Mouse (Mus musculus): ENCODE measurements around the gene St3gal3.

DNA sequence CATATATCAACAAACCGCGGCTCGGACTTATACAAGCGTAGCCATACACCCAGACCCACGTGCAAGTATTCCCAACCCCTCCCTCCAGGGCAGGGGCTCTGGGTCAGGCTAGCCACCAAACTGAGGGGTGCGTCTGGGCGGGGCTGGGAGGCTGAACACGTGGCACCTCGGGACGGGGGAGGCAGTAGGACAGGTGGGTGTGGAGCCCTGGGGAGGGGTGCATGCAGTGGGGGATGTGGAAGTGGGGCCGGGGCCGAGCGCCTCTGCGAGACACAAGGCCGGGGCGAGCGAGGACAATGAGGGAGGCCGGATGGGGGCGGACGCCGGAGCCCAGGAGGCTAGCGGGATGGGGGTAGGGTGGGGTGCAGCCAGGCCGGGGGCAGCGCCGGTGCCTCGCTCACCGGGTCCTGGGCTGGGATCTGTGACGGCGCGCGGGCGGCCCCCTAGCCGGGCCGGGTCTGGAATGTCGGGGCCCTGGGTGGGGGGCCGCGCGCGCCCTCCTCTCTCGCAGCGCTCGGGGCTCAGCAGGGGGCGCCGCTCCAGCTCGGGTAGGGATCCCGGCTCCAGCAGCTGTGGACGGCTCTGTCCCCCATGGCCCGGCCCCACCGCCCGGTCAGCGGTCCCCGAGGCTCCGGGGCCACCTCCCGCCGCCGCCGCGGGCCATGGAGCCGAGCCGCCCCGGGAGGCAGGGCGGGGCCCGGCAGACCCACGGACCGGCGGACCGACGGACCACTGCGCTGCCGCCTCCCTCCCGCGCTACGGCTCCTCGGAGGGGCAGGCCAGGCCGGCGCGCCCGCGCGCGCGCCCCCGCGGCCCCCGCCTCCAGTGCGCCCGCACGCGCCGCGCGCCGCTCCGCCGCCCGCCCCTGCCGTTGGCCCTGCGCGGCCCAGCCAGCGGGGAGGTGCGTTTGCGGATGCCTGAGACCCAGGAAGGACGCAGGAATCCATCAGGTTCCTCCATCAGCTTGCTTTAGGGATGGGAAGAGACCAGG, 251.7 kb downstream of the St3gal3 start, which contains the start of gene B4galt2:
- no peak for TF ChIP-seq CTCF (IDR thresholded peaks at IDR 0.05; ENCODE audit: insufficient read depth, low read length)
- TF ChIP-seq POLR2A (IDR thresholded peaks at IDR 0.05; ENCODE audit: borderline replicate concordance, extremely low read depth, low read depth, low read length), result no peak
